Mouse (Mus musculus): ENCODE results near the gene Rsbn1l. TPM values are rescaled to one million over a fixed set of nuclear protein-coding genes. Genes with fewer than 3 reads are reported as not detected.

The Rsbn1l gene
- polyA plus RNA-seq, 1 experiment from 2014 or later, result 5.4 TPM

GRCm38 (mm10) chr5:20864216-20864969, 91.8 kb downstream of the Rsbn1l start:
- Histone ChIP-seq H3K4me2 (no peak overlapping the region), H3K4me3 (no peak overlapping the region), H3K27me3 (replicated peaks) (no peaks in the 10 kb centered on the region), H3K36me3 (peaks cover under 1% of the 10 kb centered on the region; the same call in 1 of the 2 replicates), H3K27ac (ENCODE audit: poor library complexity, severe bottlenecking) (no peak overlapping the region), H3K9me3 (replicated peaks) (0 out of 2 replicates have a peak, but pooled peaks cover under 1% of the 10 kb centered on the region), H3K4me1 (replicated peaks) (0 out of 2 replicates have a peak, but pooled peaks cover 3% of the 10 kb centered on the region), H3K9ac (no peak overlapping the region)
- WGBS, result 73% methylated on average over 4 of the region's 4 CpGs
- ATAC-seq (ENCODE audit: insufficient number of reproducible peaks, low FRiP score), result no peak

- no peak overlapping the region for H3K4me3 ChIP-seq
- no peak overlapping the region for H3K9ac ChIP-seq
- H3K27ac ChIP-seq (ENCODE audit: poor library complexity, severe bottlenecking), result no peak overlapping the region
- ATAC-seq (ENCODE audit: insufficient number of reproducible peaks, low FRiP score), result no peak
- 91% methylated on average over 2 of the region's 2 CpGs for WGBS
- H3K4me2 ChIP-seq, result no peak overlapping the region
- no peaks in the 10 kb centered on the region for H3K27me3 ChIP-seq (replicated peaks)
- H3K36me3 ChIP-seq, result peaks cover 7% of the 10 kb centered on the region; the same call in 1 of the 2 replicates
- H3K9me3 ChIP-seq (replicated peaks), result 0 out of 2 replicates have a peak, but pooled peaks cover 2% of the 10 kb centered on the region
- H3K4me1 ChIP-seq (replicated peaks), result 0 out of 2 replicates have a peak, but pooled peaks cover 3% of the 10 kb centered on the region
These were observed 94.3 kb downstream of the Rsbn1l start for GRCm38 (mm10) chr5:20861901-20862300.

GRCm38 (mm10) chr5:20860565-20860964, 95.6 kb downstream of the Rsbn1l start:
- no peak overlapping the region for H3K4me2 ChIP-seq
- no peak overlapping the region for H3K4me3 ChIP-seq
- 0 out of 2 replicates have a peak, but pooled peaks cover 2% of the 10 kb centered on the region for H3K9me3 ChIP-seq (replicated peaks)
- 87% methylated on average over 4 of the region's 4 CpGs for WGBS
- ATAC-seq (ENCODE audit: insufficient number of reproducible peaks, low FRiP score), result no peak
- no peak overlapping the region for H3K9ac ChIP-seq
- H3K27me3 ChIP-seq (replicated peaks), result no peaks in the 10 kb centered on the region
- H3K27ac ChIP-seq (ENCODE audit: poor library complexity, severe bottlenecking), result no peak overlapping the region
- H3K4me1 ChIP-seq (replicated peaks), result 0 out of 2 replicates have a peak, but pooled peaks cover 3% of the 10 kb centered on the region
- H3K36me3 ChIP-seq, result peaks cover 7% of the 10 kb centered on the region; the same call in 1 of the 2 replicates

- WGBS, result 93% methylated on average over 2 of the region's 2 CpGs
- Histone ChIP-seq H3K36me3 (peaks cover 10% of the 10 kb centered on the region; the same call in 1 of the 2 replicates), H3K9me3 (replicated peaks) (0 out of 2 replicates have a peak, but pooled peaks cover 2% of the 10 kb centered on the region), H3K27me3 (replicated peaks) (no peaks in the 10 kb centered on the region), H3K27ac (ENCODE audit: poor library complexity, severe bottlenecking) (no peak overlapping the region), H3K4me1 (replicated peaks) (no peaks in the 10 kb centered on the region), H3K9ac (no peak overlapping the region), H3K4me3 (no peak overlapping the region), H3K4me2 (no peak overlapping the region)
- ATAC-seq (ENCODE audit: insufficient number of reproducible peaks, low FRiP score), result no peak
These were observed 97.8 kb downstream of the Rsbn1l start for GRCm38 (mm10) chr5:20858404-20858803.

- H3K27ac ChIP-seq (ENCODE audit: poor library complexity, severe bottlenecking), result no peak overlapping the region
- no peak overlapping the region for H3K4me3 ChIP-seq
- ATAC-seq (ENCODE audit: insufficient number of reproducible peaks, low FRiP score), result no peak
- H3K27me3 ChIP-seq (replicated peaks), result no peaks in the 10 kb centered on the region
- H3K4me1 ChIP-seq (replicated peaks), result no peaks in the 10 kb centered on the region
- H3K9me3 ChIP-seq (replicated peaks), result 0 out of 2 replicates have a peak, but pooled peaks cover 2% of the 10 kb centered on the region
- peaks cover 13% of the 10 kb centered on the region; the same call in 1 of the 2 replicates for H3K36me3 ChIP-seq
- H3K9ac ChIP-seq, result no peak overlapping the region
- WGBS, result 84% methylated on average over 4 of the region's 4 CpGs
- no peak overlapping the region for H3K4me2 ChIP-seq
These were observed 101.1 kb downstream of the Rsbn1l start for GRCm38 (mm10) chr5:20855066-20855465.

GRCm38 (mm10) chr5:20847010-20847409, 109.2 kb downstream of the Rsbn1l start:
- Histone ChIP-seq H3K36me3 (peaks cover 2% of the 10 kb centered on the region; the same call in 1 of the 2 replicates), H3K4me3 (no peak overlapping the region), H3K9me3 (replicated peaks) (no peaks in the 10 kb centered on the region), H3K27me3 (replicated peaks) (no peaks in the 10 kb centered on the region), H3K4me1 (replicated peaks) (peaks cover 3% of the 10 kb centered on the region; the same call in 1 of the 2 replicates), H3K27ac (ENCODE audit: poor library complexity, severe bottlenecking) (no peak overlapping the region), H3K4me2 (no peak overlapping the region), H3K9ac (no peak overlapping the region)
- WGBS, result 93% methylated on average over 2 of the region's 2 CpGs
- ATAC-seq (ENCODE audit: insufficient number of reproducible peaks, low FRiP score), result no peak

- no peaks in the 10 kb centered on the region for H3K9me3 ChIP-seq (replicated peaks)
- H3K36me3 ChIP-seq, result no peaks in the 10 kb centered on the region
- no peak overlapping the region for H3K9ac ChIP-seq
- H3K4me1 ChIP-seq (replicated peaks), result peaks cover 12% of the 10 kb centered on the region
- 87% methylated on average over 2 of the region's 2 CpGs for WGBS
- no peaks in the 10 kb centered on the region for H3K27me3 ChIP-seq (replicated peaks)
- H3K4me2 ChIP-seq, result no peak overlapping the region
- H3K27ac ChIP-seq (ENCODE audit: poor library complexity, severe bottlenecking), result no peak overlapping the region
- ATAC-seq (ENCODE audit: insufficient number of reproducible peaks, low FRiP score), result no peak
- no peak overlapping the region for H3K4me3 ChIP-seq
These were observed 112.4 kb downstream of the Rsbn1l start for GRCm38 (mm10) chr5:20843816-20844215.

- Histone ChIP-seq H3K9ac (no peak overlapping the region), H3K4me2 (no peak overlapping the region), H3K4me3 (no peak overlapping the region), H3K9me3 (replicated peaks) (no peaks in the 10 kb centered on the region), H3K4me1 (replicated peaks) (peaks cover 12% of the 10 kb centered on the region), H3K27me3 (replicated peaks) (no peaks in the 10 kb centered on the region), H3K27ac (ENCODE audit: poor library complexity, severe bottlenecking) (no peak overlapping the region), H3K36me3 (no peaks in the 10 kb centered on the region)
- WGBS, result 83% methylated on average over 1 of the region's 3 CpGs
- no peak for ATAC-seq (ENCODE audit: insufficient number of reproducible peaks, low FRiP score)
These were observed 112.8 kb downstream of the Rsbn1l start for GRCm38 (mm10) chr5:20843405-20843804.

Other genes with a start within 250 kb of the Rsbn1l start
- 45.1 and 47.4 TPM in 2 replicates for gene Phtf2, start 74.3 kb downstream of the Rsbn1l start, polyA plus RNA-seq (2016; fragmentation: Nextera tagmentation; extraction: Ambion mirVana)
- 50.4 and 51.1 TPM in 2 replicates for gene Tmem60, start 74.2 kb downstream of the Rsbn1l start, polyA plus RNA-seq (2016; fragmentation: Nextera tagmentation; extraction: Ambion mirVana)
- gene Ptpn12, start 99.5 kb upstream of the Rsbn1l start, polyA plus RNA-seq (2016; fragmentation: Nextera tagmentation; extraction: Ambion mirVana), result 18.0 and 18.5 TPM in 2 replicates
- 0.41 and 0.71 TPM in 2 replicates for gene Gsap, start 229.9 kb upstream of the Rsbn1l start, polyA plus RNA-seq (2016; fragmentation: Nextera tagmentation; extraction: Ambion mirVana)

All from heart, embryonic 12.5 days (tissue).